Mouse (Mus musculus) megakaryocyte, embryonic 14.5 days (primary cell): ENCODE data around the gene Gimap9.

Experiments used
- FLI1 ChIP-seq: IDR thresholded peaks from 2 replicates; pipeline ENCODE4 v1.6.1; 2012; ENCODE audit warnings: low read length, inconsistent platforms, mixed read lengths
- GATA1 ChIP-seq: IDR thresholded peaks from 3 replicates; pipeline ENCODE4 v1.6.1; 2012; ENCODE audit warnings: mixed read lengths, low read length, inconsistent platforms, borderline replicate concordance

DNA sequence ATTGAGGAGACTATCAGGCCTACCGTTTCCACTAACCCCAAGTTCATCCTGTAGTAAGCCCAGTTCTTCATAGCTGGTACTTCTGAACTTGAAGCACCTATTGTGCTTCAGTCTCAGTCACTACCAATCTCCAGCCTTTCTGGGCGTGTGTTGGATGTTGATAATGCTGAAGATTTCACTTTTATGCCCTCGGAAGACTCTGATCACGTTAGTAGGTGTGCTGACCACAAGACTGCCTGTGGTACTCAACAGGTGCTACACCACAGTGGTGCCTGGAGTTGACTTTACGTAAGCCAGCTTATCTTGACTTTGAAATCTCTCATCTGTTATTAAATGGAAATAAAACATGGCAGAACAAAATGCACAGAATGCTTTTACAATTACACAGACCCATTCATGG lies 4.5 kb downstream of the Gimap9 start:
- TF ChIP-seq GATA1 (no peak), FLI1 (no peak)
